Mouse (Mus musculus) MEL (cell line): Measurements from ENCODE around the gene G0s2. TPM values are rescaled to one million over a fixed set of nuclear protein-coding genes. Genes with fewer than 3 reads are reported as not detected.

Source experiments
- DNase-seq: peaks from one replicate; pipeline ENCODE4 v3.0.0; 2011; ENCODE audit warnings: low read depth, low spot score
- H3K27ac ChIP-seq: 2 replicates; pipeline ENCODE4 v1.5.1; 2012; ENCODE audit warnings: low read depth, mild to moderate bottlenecking, control low read depth, low read length, moderate library complexity; ENCODE audit not compliant: control insufficient read depth
- H3K27me3 ChIP-seq, 2 experiments: fragments of 150-350 bp in 1 of 2; sonication (generic) in 1 of 2; 2 replicates each; pipeline ENCODE4 v1.6.1; 2012; ENCODE audit warnings: low read length in 2 of 2, mild to moderate bottlenecking in 2 of 2, improper control_type of control experiment in 1 of 2, moderate library complexity in 1 of 2; ENCODE audit not compliant: insufficient read depth in 2 of 2, control insufficient read depth in 1 of 2
- H3K36me3 ChIP-seq, 2 experiments: 2 replicates each; pipeline ENCODE4 v1.6.1; 2012 to 2014; ENCODE audit warnings: low read length in 2 of 2, improper control_type of control experiment in 1 of 2, inconsistent platforms in 1 of 2, mild to moderate bottlenecking in 1 of 2; ENCODE audit not compliant: insufficient read depth in 2 of 2, control insufficient read depth in 1 of 2
- H3K4me1 ChIP-seq, 2 experiments: fragments of 150-350 bp in 1 of 2; sonication (generic) in 1 of 2; 2 replicates each; pipeline ENCODE4 v1.6.1; 2012; ENCODE audit warnings: low read length in 2 of 2, improper control_type of control experiment in 1 of 2, mild to moderate bottlenecking in 1 of 2; ENCODE audit not compliant: insufficient read depth in 2 of 2, control insufficient read depth in 1 of 2
- H3K4me3 ChIP-seq, 2 experiments: fragments of 150-350 bp in 1 of 2; sonication (generic) in 1 of 2; 2 replicates each; pipeline ENCODE4 v1.5.1; 2012; ENCODE audit warnings: low read depth in 2 of 2, low read length in 2 of 2, mild to moderate bottlenecking in 2 of 2, moderate library complexity in 2 of 2, control low read depth in 1 of 2, improper control_type of control experiment in 1 of 2; ENCODE audit not compliant: control insufficient read depth in 1 of 2, insufficient read depth in 1 of 2
- H3K79me2 ChIP-seq: 2 replicates; pipeline ENCODE4 v1.6.1; 2012; ENCODE audit warnings: mild to moderate bottlenecking, low read length, moderate library complexity; ENCODE audit not compliant: control insufficient read depth, poor library complexity, insufficient read depth
- H3K9ac ChIP-seq: 2 replicates; pipeline ENCODE4 v1.6.1; 2012; ENCODE audit warnings: low read depth, mild to moderate bottlenecking, control low read depth, low read length, moderate library complexity; ENCODE audit not compliant: control insufficient read depth, poor library complexity, severe bottlenecking
- H3K9me3 ChIP-seq: fragments of 150-350 bp; sonication (generic); replicated peaks from 2 replicates; pipeline ENCODE4 v1.6.1; 2012; ENCODE audit warnings: mild to moderate bottlenecking, low read length, improper control_type of control experiment, moderate library complexity; ENCODE audit not compliant: insufficient read depth
- BHLHE40 ChIP-seq: IDR thresholded peaks from 2 replicates; pipeline ENCODE4 v1.6.1; 2012; ENCODE audit warnings: low read depth, mild to moderate bottlenecking, inconsistent platforms, low read length, improper control_type of control experiment, borderline replicate concordance
- CTCF ChIP-seq, 3 experiments: IDR thresholded peaks in 2 of 3; conservative IDR thresholded peaks in 1 of 3; 2 replicates each; pipeline ENCODE4 v1.5.1; 2011 to 2012; ENCODE audit warnings: low read length in 3 of 3, low read depth in 2 of 3, mild to moderate bottlenecking in 2 of 3, improper control_type of control experiment in 1 of 3, inconsistent platforms in 1 of 3, mixed read lengths in 1 of 3, moderate library complexity in 1 of 3; ENCODE audit not compliant: control insufficient read depth in 1 of 3, insufficient read depth in 1 of 3, poor library complexity in 1 of 3, severe bottlenecking in 1 of 3
- ELF1 ChIP-seq: IDR thresholded peaks from 2 replicates; pipeline ENCODE4 v1.6.1; 2014; ENCODE audit warnings: low read depth, mild to moderate bottlenecking, inconsistent platforms, low read length, improper control_type of control experiment, moderate library complexity
- EP300 ChIP-seq, 2 experiments: IDR thresholded peaks; 2 replicates each; pipeline ENCODE4 v1.6.1; 2011; ENCODE audit warnings: improper control_type of control experiment in 2 of 2, low read length in 2 of 2, low read depth in 1 of 2, mild to moderate bottlenecking in 1 of 2
- ETS1 ChIP-seq: IDR thresholded peaks from 2 replicates; pipeline ENCODE4 v1.6.1; 2012; ENCODE audit warnings: low read depth, mild to moderate bottlenecking, inconsistent platforms, low read length, improper control_type of control experiment, moderate library complexity
- GABPA ChIP-seq: IDR thresholded peaks from 2 replicates; pipeline ENCODE4 v1.6.1; 2012; ENCODE audit warnings: low read depth, mild to moderate bottlenecking, inconsistent platforms, low read length, improper control_type of control experiment, moderate library complexity
- GATA1 ChIP-seq: IDR thresholded peaks from 2 replicates; pipeline ENCODE4 v1.6.1; 2011; ENCODE audit warnings: low read depth, low read length, improper control_type of control experiment
- JUND ChIP-seq: IDR thresholded peaks from 2 replicates; pipeline ENCODE4 v1.6.1; 2011; ENCODE audit warnings: low read depth, mild to moderate bottlenecking, improper control_type of control experiment, low read length
- KAT2A ChIP-seq: conservative IDR thresholded peaks from 2 replicates; pipeline ENCODE4 v1.6.1; 2012; ENCODE audit warnings: low read depth, low read length, improper control_type of control experiment, inconsistent platforms
- MAFK ChIP-seq: IDR thresholded peaks from 2 replicates; pipeline ENCODE4 v1.6.1; 2011; ENCODE audit warnings: low read depth, mild to moderate bottlenecking, low read length, improper control_type of control experiment, borderline replicate concordance
- MAX ChIP-seq: IDR thresholded peaks from 2 replicates; pipeline ENCODE4 v1.6.1; 2011; ENCODE audit warnings: low read length, improper control_type of control experiment
- MXI1 ChIP-seq: IDR thresholded peaks from 2 replicates; pipeline ENCODE4 v1.6.1; 2011; ENCODE audit warnings: mild to moderate bottlenecking, low read depth, low read length, improper control_type of control experiment
- MYB ChIP-seq: IDR thresholded peaks from 2 replicates; pipeline ENCODE4 v1.6.1; 2011; ENCODE audit warnings: mild to moderate bottlenecking, low read depth, low read length, improper control_type of control experiment
- MYC ChIP-seq: IDR thresholded peaks from 2 replicates; pipeline ENCODE4 v1.6.1; 2011; ENCODE audit warnings: low read depth, mild to moderate bottlenecking, low read length, improper control_type of control experiment, moderate library complexity
- NELFE ChIP-seq: IDR thresholded peaks from 2 replicates; pipeline ENCODE4 v1.6.1; 2011; ENCODE audit warnings: low read depth, low read length, improper control_type of control experiment
- NRF1 ChIP-seq: IDR thresholded peaks from 2 replicates; pipeline ENCODE4 v1.6.1; 2014; ENCODE audit warnings: low read depth, mild to moderate bottlenecking, inconsistent platforms, low read length, improper control_type of control experiment, moderate library complexity; ENCODE audit not compliant: poor library complexity, insufficient read depth, severe bottlenecking
- POLR2AphosphoS5 ChIP-seq: IDR thresholded peaks from 2 replicates; pipeline ENCODE4 v1.6.1; 2012; ENCODE audit warnings: low read depth, borderline replicate concordance, mild to moderate bottlenecking, inconsistent platforms, low read length, moderate library complexity, mixed read lengths
- RCOR1 ChIP-seq: IDR thresholded peaks from 2 replicates; pipeline ENCODE4 v1.6.1; 2012; ENCODE audit warnings: low read depth, mild to moderate bottlenecking, inconsistent platforms, low read length, improper control_type of control experiment
- SMC3 ChIP-seq: IDR thresholded peaks from 2 replicates; pipeline ENCODE4 v1.6.1; 2011; ENCODE audit warnings: low read depth, low read length, improper control_type of control experiment
- TAL1 ChIP-seq: IDR thresholded peaks from 2 replicates; pipeline ENCODE4 v1.6.1; 2012; ENCODE audit warnings: mild to moderate bottlenecking, inconsistent platforms, low read length, moderate library complexity, mixed read lengths
- TBP ChIP-seq: IDR thresholded peaks from 2 replicates; pipeline ENCODE4 v1.8.0; 2011; ENCODE audit warnings: low read depth, low read length, improper control_type of control experiment
- TCF12 ChIP-seq: IDR thresholded peaks from 2 replicates; pipeline ENCODE4 v1.6.1; 2014; ENCODE audit warnings: low read depth, mild to moderate bottlenecking, inconsistent platforms, low read length, improper control_type of control experiment, moderate library complexity
- UBTF ChIP-seq: IDR thresholded peaks from 2 replicates; pipeline ENCODE4 v1.6.1; 2012; ENCODE audit warnings: low read depth, mild to moderate bottlenecking, inconsistent platforms, low read length, improper control_type of control experiment, moderate library complexity, borderline replicate concordance; ENCODE audit not compliant: insufficient read depth
- USF2 ChIP-seq, 2 experiments: IDR thresholded peaks; 2 replicates each; pipeline ENCODE4 v1.6.1; 2011 to 2012; ENCODE audit warnings: improper control_type of control experiment in 2 of 2, low read length in 2 of 2, borderline replicate concordance in 1 of 2, inconsistent platforms in 1 of 2, low read depth in 1 of 2, mild to moderate bottlenecking in 1 of 2; ENCODE audit not compliant: insufficient read depth in 1 of 2
- ZC3H11A ChIP-seq: IDR thresholded peaks from 2 replicates; pipeline ENCODE4 v1.6.1; 2012; ENCODE audit warnings: low read depth, mild to moderate bottlenecking, inconsistent platforms, low read length, improper control_type of control experiment
- ZNF384 ChIP-seq: IDR thresholded peaks from 2 replicates; pipeline ENCODE4 v1.6.1; 2012; ENCODE audit warnings: low read depth, mild to moderate bottlenecking, inconsistent platforms, low read length, improper control_type of control experiment
- polyA plus RNA-seq, 2 experiments: library from polyadenylated mRNA; stranded (reverse) in 1 of 2; unstranded in 1 of 2; fragments of >175 nt in 1 of 2; fragments of >200 nt in 1 of 2; gene quantifications; 2 replicates each; pipeline versions ENCODE4 v1.2.1 to v1.2.4; 2012; ENCODE audit warnings: low replicate concordance in 2 of 2, low read depth in 1 of 2; ENCODE audit not compliant: insufficient read length in 2 of 2, insufficient read depth in 1 of 2, missing spikeins in 1 of 2
- total RNA-seq: library from RNA; depleted of rRNA; stranded (reverse); fragments of 300-350 nt; gene quantifications from 2 replicates; pipeline ENCODE4 v1.2.3, GENCODE M21; 2012

G0s2 gene
- total and polyA plus RNA-seq, 3 experiments, result not detected

- H3K27ac ChIP-seq, result no peak overlapping the region
- H3K36me3 ChIP-seq, result no peaks in the 10 kb centered on the region
- H3K27me3 ChIP-seq, result peaks cover 0 to 2% of the 10 kb centered on the region in 2 experiments; a peak in 2 of 4 replicates
- H3K9ac ChIP-seq, result no peak overlapping the region
- no peaks in the 10 kb centered on the region for H3K79me2 ChIP-seq
- TF ChIP-seq MAX (no peak), JUND (no peak), TCF12 (no peak), BHLHE40 (no peak), TBP (no peak), GATA1 (no peak), ZC3H11A (no peak), MYB (no peak), CTCF (IDR thresholded peaks at IDR 0.05 in 2 of 3, conservative IDR thresholded peaks at IDR 0.05 in 1 of 3; ENCODE audit: control insufficient read depth in 1 of 3, insufficient read depth in 1 of 3, low read depth in 2 of 3, low read length in 3 of 3, poor library complexity in 1 of 3, severe bottlenecking in 1 of 3) (no peak), ELF1 (no peak), RCOR1 (no peak), GABPA (no peak), NELFE (no peak), MAFK (no peak), MXI1 (no peak), ETS1 (no peak), SMC3 (no peak), TAL1 (no peak), UBTF (no peak)
- no peak for DNase-seq
- no peak overlapping the region for H3K4me3 ChIP-seq
- H3K9me3 ChIP-seq, result no peaks in the 10 kb centered on the region
- H3K4me1 ChIP-seq, result no peaks in the 10 kb centered on the region
Observed at GRCm38 (mm10) chr1:193243571-193244193, 29.3 kb downstream of the G0s2 start.

GRCm38 (mm10) chr1:193242863-193243262, 30.2 kb downstream of the G0s2 start:
- no peak overlapping the region for H3K4me3 ChIP-seq
- TF ChIP-seq KAT2A (no peak), USF2 (IDR thresholded peaks at IDR 0.05; ENCODE audit: borderline replicate concordance in 1 of 2, insufficient read depth in 1 of 2, low read depth in 1 of 2, low read length in 2 of 2) (no peak), ZC3H11A (no peak), TCF12 (no peak), MAFK (no peak), EP300 (IDR thresholded peaks at IDR 0.05; ENCODE audit: low read depth in 1 of 2, low read length in 2 of 2) (no peak), ZNF384 (no peak), POLR2AphosphoS5 (no peak), MYC (no peak), GABPA (no peak), NRF1 (no peak), MXI1 (no peak), ELF1 (no peak)
- TF ChIP-seq, all 39 proteins: peak for 0
- no peak overlapping the region for H3K27ac ChIP-seq
- no peaks in the 10 kb centered on the region for H3K9me3 ChIP-seq
- no peak overlapping the region for H3K9ac ChIP-seq
- no peak for DNase-seq
- H3K4me1 ChIP-seq, result no peaks in the 10 kb centered on the region
- no peaks in the 10 kb centered on the region for H3K79me2 ChIP-seq
- H3K27me3 ChIP-seq, result peaks cover 0 to 2% of the 10 kb centered on the region in 2 experiments; a peak in 2 of 4 replicates
- no peaks in the 10 kb centered on the region for H3K36me3 ChIP-seq
